Mouse (Mus musculus) ES-E14 (cell line): ENCODE results near the gene Lmf1.

Experiments
- CHD2 ChIP-seq: IDR thresholded peaks from 2 replicates; pipeline ENCODE4 v1.6.1; 2014; ENCODE audit warnings: mild to moderate bottlenecking, low read depth, low read length, inconsistent platforms
- HCFC1 ChIP-seq: IDR thresholded peaks from 2 replicates; pipeline ENCODE4 v1.6.1; 2012; ENCODE audit warnings: low read length, inconsistent platforms, borderline replicate concordance; ENCODE audit not compliant: insufficient read depth
- ZC3H11A ChIP-seq: IDR thresholded peaks from 2 replicates; pipeline ENCODE4 v1.6.1; 2012; ENCODE audit warnings: low read depth, mild to moderate bottlenecking, inconsistent platforms, low read length, borderline replicate concordance
- ZNF384 ChIP-seq: IDR thresholded peaks from 2 replicates; pipeline ENCODE4 v1.6.1; 2012; ENCODE audit warnings: low read depth, low read length, inconsistent platforms

- TF ChIP-seq ZC3H11A (no peak), HCFC1 (no peak), CHD2 (no peak), ZNF384 (no peak)
Observed at GRCm38 (mm10) chr17:25571453-25571820, 7.4 kb upstream of the Lmf1 start.
